Mouse (Mus musculus): ENCODE data around the gene Eif1ad.
"Not testable (repeated sequence)": the region's sequence is repeated elsewhere in the genome, so short reads cannot be mapped to it uniquely, and the experiment has no call there.

Gene Eif1ad

GRCm38 (mm10) chr19:5374748-5375147, 8.2 kb downstream of the Eif1ad start:
- DNase-seq (ENCODE audit: extremely low read depth, low read depth, low spot score): no peak

- no peak for DNase-seq (ENCODE audit: extremely low read depth, low read depth, low spot score)
These were observed 10.9 kb downstream of the Eif1ad start for GRCm38 (mm10) chr19:5377446-5377845.

GRCm38 (mm10) chr19:5383326-5383725, 16.8 kb downstream of the Eif1ad start:
- no peak for DNase-seq (ENCODE audit: extremely low read depth, low read depth, low spot score)

GRCm38 (mm10) chr19:5384715-5385114, 18.2 kb downstream of the Eif1ad start:
- DNase-seq (ENCODE audit: extremely low read depth, low read depth, low spot score): no peak

GRCm38 (mm10) chr19:5388011-5388441, 21.5 kb downstream of the Eif1ad start:
- DNase-seq (ENCODE audit: extremely low read depth, low read depth, low spot score): no peak

- peak; percentile 51 for DNase-seq (ENCODE audit: extremely low read depth, low read depth, low spot score)
These were observed 22.2 kb downstream of the Eif1ad start, which contains the start of gene Sart1 for GRCm38 (mm10) chr19:5388588-5389242. Sart1 (minus strand) TSS chr19:5388703.

- no peak for DNase-seq (ENCODE audit: extremely low read depth, low read depth, low spot score)
These were observed 23.1 kb downstream of the Eif1ad start for GRCm38 (mm10) chr19:5389647-5390046.

GRCm38 (mm10) chr19:5390416-5390815, 23.9 kb downstream of the Eif1ad start:
- no peak for DNase-seq (ENCODE audit: extremely low read depth, low read depth, low spot score)

- DNase-seq (ENCODE audit: extremely low read depth, low read depth, low spot score): no peak
These were observed 26.4 kb downstream of the Eif1ad start for GRCm38 (mm10) chr19:5392892-5393291.

GRCm38 (mm10) chr19:5394168-5394567, 27.6 kb downstream of the Eif1ad start:
- no peak for DNase-seq (ENCODE audit: extremely low read depth, low read depth, low spot score)

- DNase-seq (ENCODE audit: extremely low read depth, low read depth, low spot score): no peak
These were observed 28.8 kb downstream of the Eif1ad start for GRCm38 (mm10) chr19:5395371-5395770.

GRCm38 (mm10) chr19:5401073-5401472, 34.5 kb downstream of the Eif1ad start:
- not testable (repeated sequence) for DNase-seq (ENCODE audit: extremely low read depth, low read depth, low spot score)

GRCm38 (mm10) chr19:5402293-5402692, 35.8 kb downstream of the Eif1ad start, which contains the start of gene Tsga10ip:
Tsga10ip (minus strand) TSS chr19:5402526.
- DNase-seq (ENCODE audit: extremely low read depth, low read depth, low spot score): no peak

- DNase-seq (ENCODE audit: extremely low read depth, low read depth, low spot score): no peak
These were observed 39.4 kb downstream of the Eif1ad start for GRCm38 (mm10) chr19:5405924-5406323.

GRCm38 (mm10) chr19:5406531-5407126, 40.1 kb downstream of the Eif1ad start:
- DNase-seq (ENCODE audit: extremely low read depth, low read depth, low spot score): not testable (repeated sequence)

GRCm38 (mm10) chr19:5407133-5407532, 40.6 kb downstream of the Eif1ad start:
- no peak for DNase-seq (ENCODE audit: extremely low read depth, low read depth, low spot score)

- no peak for DNase-seq (ENCODE audit: extremely low read depth, low read depth, low spot score)
These were observed 41.8 kb downstream of the Eif1ad start for GRCm38 (mm10) chr19:5408057-5409001.

- no peak for DNase-seq (ENCODE audit: extremely low read depth, low read depth, low spot score)
These were observed 42.5 kb downstream of the Eif1ad start for GRCm38 (mm10) chr19:5409068-5409467.

- no peak for DNase-seq (ENCODE audit: extremely low read depth, low read depth, low spot score)
These were observed 44.1 kb downstream of the Eif1ad start for GRCm38 (mm10) chr19:5410641-5411040.

- no peak for DNase-seq (ENCODE audit: extremely low read depth, low read depth, low spot score)
These were observed 45.4 kb downstream of the Eif1ad start for GRCm38 (mm10) chr19:5411961-5412360.

- no peak for DNase-seq (ENCODE audit: extremely low read depth, low read depth, low spot score)
These were observed 47.3 kb downstream of the Eif1ad start for GRCm38 (mm10) chr19:5413840-5414239.

Measured in fat pad, adult 2 months (tissue).